Mouse (Mus musculus) common myeloid progenitor, adult 5-6 weeks (primary cell): Measurements from ENCODE around the gene Igf1r. TPM values are rescaled to one million over a fixed set of nuclear protein-coding genes. Genes with fewer than 3 reads are reported as not detected.
"Not testable (repeated sequence)": the region's sequence is repeated elsewhere in the genome, so short reads cannot be mapped to it uniquely, and the experiment has no call there.

Experiments
- ATAC-seq: replicated peaks from 2 replicates; pipeline ENCODE4 v1.8.0; 2016; ENCODE audit warnings: low read depth, mild to moderate bottlenecking, moderate TSS enrichment, inconsistent platforms; ENCODE audit not compliant: poor library complexity, severe bottlenecking
- total RNA-seq: library from RNA; stranded (forward); fragments of 200-1000, 187-1606 nt; gene quantifications from 2 replicates; pipeline ENCODE4 v1.2.3, GENCODE M21; 2017

Igf1r gene
- total RNA-seq, 1 experiment from 2014 or later = 31.7 TPM

DNA sequence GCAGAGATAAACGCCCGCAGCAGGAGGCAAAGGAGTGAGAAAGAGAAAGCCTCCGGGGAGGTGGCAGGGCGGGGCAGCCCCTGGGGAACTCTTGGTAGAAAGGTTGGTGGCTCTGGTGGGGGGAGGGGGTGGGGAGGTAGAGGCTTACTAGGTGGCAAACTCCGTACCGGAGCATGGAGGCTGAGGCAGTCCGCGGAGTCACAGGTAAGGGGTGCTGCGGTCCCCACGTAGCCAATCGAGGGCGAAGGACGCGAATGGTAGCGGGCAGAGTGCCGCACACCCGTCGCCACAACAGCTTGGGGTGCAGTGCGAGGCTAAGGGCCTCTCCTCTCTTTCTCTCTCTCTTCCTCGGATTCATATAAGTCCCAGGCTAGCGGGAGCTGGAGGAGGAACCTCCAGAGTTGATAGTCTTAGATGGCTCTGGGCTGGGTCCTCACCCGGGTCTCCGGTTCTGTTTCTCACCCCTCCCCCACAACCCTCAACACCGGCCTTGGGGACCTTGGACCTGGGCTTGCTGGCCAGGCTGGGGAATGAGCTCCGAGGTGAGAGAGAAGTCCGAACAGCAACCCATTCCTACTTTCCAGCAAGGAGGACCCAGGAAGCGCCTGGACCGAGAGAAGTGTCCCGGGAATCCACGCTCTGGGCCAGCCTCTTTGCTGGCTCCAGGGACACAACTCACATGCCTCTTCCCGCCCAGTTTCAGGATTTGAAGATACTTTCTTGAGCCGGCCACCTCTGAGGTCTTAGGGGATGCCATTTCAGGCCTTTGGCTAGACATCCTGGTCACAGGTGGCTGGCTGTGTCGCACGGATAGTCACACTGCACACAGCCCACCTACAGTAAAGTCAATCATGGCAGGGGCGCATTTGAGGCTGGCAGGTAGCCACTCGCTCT, 323.5 kb downstream of the Igf1r start:
- peak; percentile 48 for ATAC-seq

GRCm38 (mm10) chr7:68277054-68277896, 324.6 kb downstream of the Igf1r start:
- ATAC-seq = no peak

DNA sequence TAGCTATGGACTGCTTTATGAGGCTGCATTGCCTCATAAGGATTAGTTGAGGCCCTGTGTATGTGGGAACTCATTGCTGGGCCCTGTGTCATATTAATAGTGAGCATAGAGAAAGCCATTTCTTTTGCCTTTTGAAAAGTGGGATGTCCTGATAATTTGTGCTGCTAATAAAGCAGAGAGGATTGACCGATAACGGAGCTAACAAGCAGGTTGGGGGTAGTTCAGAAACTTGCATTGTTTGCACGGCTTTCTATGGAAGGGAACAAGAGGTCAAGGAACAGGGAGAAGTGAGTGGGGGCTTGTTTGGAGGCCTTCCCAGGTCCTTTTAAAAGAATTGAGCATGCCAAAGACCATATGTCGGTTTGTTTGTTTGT, 325.3 kb downstream of the Igf1r start:
- ATAC-seq = no peak

GRCm38 (mm10) chr7:68278385-68278784, 325.8 kb downstream of the Igf1r start:
- no peak for ATAC-seq

- ATAC-seq = no peak
Measured at GRCm38 (mm10) chr7:68278908-68279307, 326.3 kb downstream of the Igf1r start.

GRCm38 (mm10) chr7:68279481-68279880, 326.9 kb downstream of the Igf1r start:
- no peak for ATAC-seq

DNA sequence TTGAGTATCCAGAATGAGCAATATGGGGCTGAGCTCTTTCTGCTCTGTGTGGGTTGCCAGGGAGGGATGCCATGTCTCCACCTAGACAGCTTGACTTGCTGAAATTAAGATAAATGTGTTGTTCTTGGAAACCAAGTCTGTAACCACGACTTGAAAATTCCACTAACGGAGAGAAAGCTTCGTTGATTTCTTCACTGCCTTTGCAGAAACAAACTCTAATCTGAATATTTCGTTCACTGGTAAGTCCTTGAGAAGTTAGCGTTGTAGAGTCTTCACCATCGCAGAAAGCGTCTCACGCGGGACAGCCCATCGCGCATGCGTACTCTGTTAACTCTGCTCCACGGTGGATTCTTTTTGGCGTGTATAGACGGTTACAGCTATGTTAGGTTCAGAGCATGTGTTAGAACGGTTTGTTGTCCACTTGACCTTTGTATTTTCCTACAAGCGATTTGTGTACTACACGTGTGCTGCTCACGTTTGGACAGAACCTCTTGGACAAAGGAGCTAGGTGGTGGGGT, 327.8 kb downstream of the Igf1r start:
- no peak for ATAC-seq

DNA sequence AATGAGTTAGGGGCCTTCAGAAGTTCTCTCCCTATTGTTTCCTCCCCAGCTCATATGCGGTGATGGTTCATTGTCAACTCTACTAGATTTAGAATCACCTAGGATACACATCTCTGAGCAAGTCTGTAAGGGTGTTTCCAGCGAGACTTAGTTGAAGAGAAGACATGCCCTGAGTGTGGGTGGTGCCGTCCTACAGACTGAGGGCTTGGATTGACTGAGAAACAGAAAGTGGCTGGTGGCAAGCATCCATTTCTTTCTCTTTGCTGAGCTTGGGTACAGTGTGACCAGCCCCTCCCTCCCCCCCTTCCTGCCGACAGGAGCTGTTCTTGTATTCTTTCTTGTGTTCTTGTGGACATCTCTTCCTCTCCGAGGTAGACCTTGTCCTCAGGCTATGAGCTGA, 328.7 kb downstream of the Igf1r start:
- ATAC-seq = no peak

DNA sequence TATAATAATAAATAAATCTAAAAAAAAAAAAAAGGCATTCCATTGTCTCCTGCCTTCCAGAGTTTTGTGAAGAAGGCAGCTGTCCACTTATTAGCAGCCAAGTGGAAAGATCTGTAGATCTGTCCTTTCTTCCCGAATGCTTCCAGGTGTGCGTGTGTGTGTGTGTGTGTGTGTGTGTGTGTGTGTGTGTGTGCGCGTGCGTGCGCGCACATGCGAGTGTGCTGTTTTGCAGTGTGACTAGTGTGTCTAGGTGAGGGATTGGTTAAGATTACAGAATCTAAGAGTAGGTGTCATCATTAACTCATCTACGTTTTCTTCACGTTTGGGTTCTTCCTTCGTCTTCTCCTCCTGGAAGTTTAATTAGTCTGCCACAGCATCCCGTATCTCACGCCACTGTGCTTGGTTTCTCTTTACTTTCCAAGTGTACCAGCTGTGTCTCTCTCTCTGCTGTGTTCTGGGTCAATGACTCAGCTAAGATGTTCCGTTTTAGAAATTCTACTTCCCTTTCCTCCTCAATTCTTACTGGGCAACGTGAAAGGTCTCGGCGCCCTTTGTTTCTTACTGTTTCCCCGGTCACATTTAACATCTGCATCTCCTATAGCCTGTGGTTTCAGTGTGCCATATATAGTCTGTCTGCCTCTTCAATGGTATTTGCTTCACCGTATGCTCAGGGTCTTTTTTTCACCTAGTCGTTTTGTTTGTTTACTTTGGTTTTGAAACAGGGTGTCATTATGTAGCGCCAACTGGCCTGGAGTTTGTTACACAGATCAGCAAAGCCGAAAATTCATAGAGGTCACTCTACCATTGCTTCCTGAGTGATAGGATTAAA, 329.9 kb downstream of the Igf1r start:
- peak; percentile 79 for ATAC-seq

- ATAC-seq = not testable (repeated sequence)
Measured at GRCm38 (mm10) chr7:68283133-68283520, 330.5 kb downstream of the Igf1r start.

Other genes with a start within 250 kb of the Igf1r start
- 0.44 and 1.3 TPM in 2 replicates for gene Synm, start 193.1 kb upstream of the Igf1r start, total RNA-seq